Comparison of ENCODE assay signal across 9 mouse cellular contexts in the genomic region with DNA sequence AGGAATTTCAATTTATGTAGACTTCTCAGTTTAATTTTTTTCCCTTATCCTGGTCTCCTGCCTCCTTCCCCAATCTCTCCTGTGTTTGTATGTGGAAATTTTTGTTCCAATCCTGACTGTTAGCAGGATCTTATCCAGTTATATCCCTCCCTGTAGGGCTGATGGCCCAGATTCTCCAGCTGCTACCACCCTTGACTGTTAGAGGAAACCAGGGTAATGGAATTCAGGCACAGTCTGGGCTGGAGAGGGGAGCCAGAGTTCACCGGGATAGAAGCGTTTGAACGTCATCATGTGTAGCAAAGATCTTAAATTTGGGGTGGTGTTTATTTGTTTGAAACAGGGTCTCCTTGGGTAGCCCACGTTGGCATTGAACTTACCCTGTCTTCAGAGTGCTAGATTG. TPM values are rescaled to one million over a fixed set of nuclear protein-coding genes. Genes with fewer than 3 reads are reported as not detected.
DNase-seq lines count a peak whose midpoint lies in the region; ATAC-seq and TF ChIP-seq lines count a peak whose summit lies in the region.
"Had no signal": no experiment of that assay in that cellular context is flagged by ENCODE, and none has a peak within 500 bp of the region (broad histone marks: within the 10 kb centered on the region; RNA-seq: fewer than 3 reads in every experiment).

No protein-coding gene starts in this region.

- intact Hi-C loops in heart, postnatal 10 days (cut with DNase I) = no loop called here

- H3K27me3 ChIP-seq in hindbrain, embryonic 13.5 days = no peaks in the 10 kb centered on the region
- no peaks in the 10 kb centered on the region for H3K27me3 ChIP-seq in hindbrain, embryonic 14.5 days (ENCODE audit: control insufficient read depth, insufficient read depth, low read length)
- H3K27me3 ChIP-seq in midbrain, postnatal 0 days (ENCODE audit: insufficient read depth, low read length) = no peaks in the 10 kb centered on the region
- H3K27me3 ChIP-seq in midbrain, embryonic 13.5 days = no peaks in the 10 kb centered on the region
- H3K27me3 ChIP-seq in stomach, postnatal 0 days (ENCODE audit: control insufficient read depth, insufficient read depth, low read length) = no peaks in the 10 kb centered on the region

- H3K9ac ChIP-seq in hindbrain, embryonic 13.5 days = no peak overlapping the region
- no peak overlapping the region for H3K9ac ChIP-seq in hindbrain, embryonic 14.5 days
- H3K9ac ChIP-seq in midbrain, postnatal 0 days (replicated peaks; ENCODE audit: low read length, poor library complexity, severe bottlenecking) = no peak overlapping the region
- no peak overlapping the region for H3K9ac ChIP-seq in midbrain, embryonic 13.5 days (replicated peaks)
- H3K9ac ChIP-seq in stomach, postnatal 0 days (ENCODE audit: low read length) = no peak overlapping the region

- no peaks in the 10 kb centered on the region for H3K9me3 ChIP-seq in hindbrain, embryonic 13.5 days
- no peaks in the 10 kb centered on the region for H3K9me3 ChIP-seq in hindbrain, embryonic 14.5 days (ENCODE audit: control insufficient read depth, low read length)
- no peaks in the 10 kb centered on the region for H3K9me3 ChIP-seq in midbrain, postnatal 0 days (ENCODE audit: low read length)
- H3K9me3 ChIP-seq in midbrain, embryonic 13.5 days = no peaks in the 10 kb centered on the region
- H3K9me3 ChIP-seq in stomach, postnatal 0 days (ENCODE audit: control insufficient read depth, low read length) = no peaks in the 10 kb centered on the region

- H3K4me2 ChIP-seq in hindbrain, embryonic 13.5 days = no peak overlapping the region
- no peak overlapping the region for H3K4me2 ChIP-seq in hindbrain, embryonic 14.5 days (replicated peaks)
- H3K4me2 ChIP-seq in midbrain, postnatal 0 days (ENCODE audit: low read depth, low read length, poor library complexity, severe bottlenecking) = no peak overlapping the region
- no peak overlapping the region for H3K4me2 ChIP-seq in midbrain, embryonic 13.5 days (replicated peaks)
- peak overlapping the region; percentile 64; the same call in 1 of the 2 replicates for H3K4me2 ChIP-seq in stomach, postnatal 0 days (replicated peaks; ENCODE audit: low read depth)

- H3K4me3 ChIP-seq in hindbrain, embryonic 13.5 days = no peak overlapping the region
- H3K4me3 ChIP-seq in hindbrain, embryonic 14.5 days (replicated peaks; ENCODE audit: low read length) = no peak overlapping the region
- H3K4me3 ChIP-seq in midbrain, postnatal 0 days (ENCODE audit: low read depth, low read length) = no peak overlapping the region
- no peak overlapping the region for H3K4me3 ChIP-seq in midbrain, embryonic 13.5 days (replicated peaks)
- H3K4me3 ChIP-seq in stomach, postnatal 0 days (ENCODE audit: low read depth, low read length) = no peak overlapping the region

- no peak for DNase-seq in hindbrain, embryonic 14.5 days (ENCODE audit: low spot score)
- peak; percentile 8 for DNase-seq in midbrain, postnatal 0 days (ENCODE audit: low spot score)
- DNase-seq in heart, postnatal 10 days = peak; percentile 37 to 48
- no peak for DNase-seq in stomach, postnatal 0 days (ENCODE audit: low spot score)
- no peak for DNase-seq in ovary, postnatal 36 days (ENCODE audit: low spot score)
- DNase-seq in urinary bladder, postnatal 10 days (ENCODE audit: low spot score) = no peak

- WGBS in hindbrain, embryonic 13.5 days = 82% methylated on average over 4 of the region's 4 CpGs
- WGBS in hindbrain, embryonic 14.5 days = 77% methylated on average over 4 of the region's 4 CpGs
- WGBS in midbrain, postnatal 0 days = 84% methylated on average over 4 of the region's 4 CpGs
- 87% methylated on average over 4 of the region's 4 CpGs for WGBS in midbrain, embryonic 13.5 days
- WGBS in stomach, postnatal 0 days = 37% methylated on average over 4 of the region's 4 CpGs

- no peak for ATAC-seq in hindbrain, embryonic 13.5 days (ENCODE audit: low FRiP score)
- no peak for ATAC-seq in hindbrain, embryonic 14.5 days (ENCODE audit: low FRiP score)
- ATAC-seq in midbrain, postnatal 0 days (ENCODE audit: low FRiP score) = no peak
- ATAC-seq in midbrain, embryonic 13.5 days = no peak
- ATAC-seq in stomach, postnatal 0 days (ENCODE audit: low FRiP score, low TSS enrichment) = no peak

- H3K4me1 ChIP-seq in hindbrain, embryonic 13.5 days (replicated peaks) = peaks cover 53% of the 10 kb centered on the region
- H3K4me1 ChIP-seq in hindbrain, embryonic 14.5 days (replicated peaks; ENCODE audit: control insufficient read depth, insufficient read depth, low read length) = peaks cover 29% of the 10 kb centered on the region
- H3K4me1 ChIP-seq in midbrain, postnatal 0 days (ENCODE audit: insufficient read depth, low read length) = peaks cover 18% of the 10 kb centered on the region
- H3K4me1 ChIP-seq in midbrain, embryonic 13.5 days (replicated peaks) = peaks cover 45% of the 10 kb centered on the region
- peaks cover 9% of the 10 kb centered on the region for H3K4me1 ChIP-seq in stomach, postnatal 0 days (replicated peaks; ENCODE audit: control insufficient read depth, insufficient read depth)

- TF ChIP-seq EP300 in stomach, postnatal 0 days (optimal IDR thresholded peaks at IDR 0.05) = no peak

- peaks cover 35% of the 10 kb centered on the region for H3K36me3 ChIP-seq in hindbrain, embryonic 13.5 days
- H3K36me3 ChIP-seq in hindbrain, embryonic 14.5 days (replicated peaks; ENCODE audit: control insufficient read depth, insufficient read depth) = peaks cover 32% of the 10 kb centered on the region
- peaks cover 25% of the 10 kb centered on the region for H3K36me3 ChIP-seq in midbrain, postnatal 0 days (ENCODE audit: insufficient read depth, low read length)
- H3K36me3 ChIP-seq in midbrain, embryonic 13.5 days = peaks cover 35% of the 10 kb centered on the region
- H3K36me3 ChIP-seq in stomach, postnatal 0 days (ENCODE audit: control insufficient read depth, insufficient read depth, low read length) = peaks cover 20% of the 10 kb centered on the region

- H3K27ac ChIP-seq in hindbrain, embryonic 13.5 days = 0 out of 2 replicates have a peak overlapping the region, but pooled peaks have one; percentile 30
- no peak overlapping the region for H3K27ac ChIP-seq in hindbrain, embryonic 14.5 days
- H3K27ac ChIP-seq in midbrain, postnatal 0 days (ENCODE audit: low read depth, low read length) = no peak overlapping the region
- H3K27ac ChIP-seq in midbrain, embryonic 13.5 days = no peak overlapping the region
- H3K27ac ChIP-seq in stomach, postnatal 0 days (replicated peaks) = peak overlapping the region; percentile 65

- TF ChIP-seq CTCF in midbrain, postnatal 0 days (IDR thresholded peaks at IDR 0.05) = no peak
- no peak for TF ChIP-seq CTCF in stomach, postnatal 0 days (IDR thresholded peaks at IDR 0.05; ENCODE audit: low read depth)

RNA-seq across cellular contexts. Expression of a gene that starts 12.3 kb away (rescaled TPM):
- polyA plus RNA-seq in hindbrain, embryonic 13.5 days (2015; fragmentation: Nextera tagmentation; extraction: Ambion mirVana) = 392 and 415 TPM in 2 replicates
- 313 and 339 TPM in 2 replicates for polyA plus RNA-seq in hindbrain, embryonic 14.5 days (2014; fragmentation: Nextera tagmentation; extraction: Ambion mirVana)
- 182 and 224 TPM in 2 replicates for total RNA-seq in midbrain, postnatal 0 days (2014; rRNA removed)
- polyA plus RNA-seq in midbrain, postnatal 0 days (2015; fragmentation: Nextera tagmentation; extraction: Ambion mirVana) = 314 and 331 TPM in 2 replicates
- 396 and 421 TPM in 2 replicates for polyA plus RNA-seq in midbrain, embryonic 13.5 days (2015; fragmentation: Nextera tagmentation; extraction: Ambion mirVana)
- total RNA-seq in heart, postnatal 10 days (2021) = 100 to 1,000 TPM; 103 to 108 TPM
- 327 TPM in 2 replicates for polyA plus RNA-seq in stomach, postnatal 0 days (2015; fragmentation: Nextera tagmentation; extraction: Ambion mirVana)

RNA-seq across cellular contexts. Expression of a gene that starts 19.1 kb away (rescaled TPM):
- 0.31 and 0.44 TPM in 2 replicates for polyA plus RNA-seq in hindbrain, embryonic 13.5 days (2015; fragmentation: Nextera tagmentation; extraction: Ambion mirVana)
- polyA plus RNA-seq in hindbrain, embryonic 14.5 days (2014; fragmentation: Nextera tagmentation; extraction: Ambion mirVana) = 0.35 and 0.51 TPM in 2 replicates
- 0.24 and 0.55 TPM in 2 replicates for total RNA-seq in midbrain, postnatal 0 days (2014; rRNA removed)
- polyA plus RNA-seq in midbrain, postnatal 0 days (2015; fragmentation: Nextera tagmentation; extraction: Ambion mirVana) = 0.17 and 0.22 TPM in 2 replicates
- 0.34 and 0.45 TPM in 2 replicates for polyA plus RNA-seq in midbrain, embryonic 13.5 days (2015; fragmentation: Nextera tagmentation; extraction: Ambion mirVana)
- under 1 TPM; 0.10 to 0.12 TPM for total RNA-seq in heart, postnatal 10 days (2021)
- polyA plus RNA-seq in stomach, postnatal 0 days (2015; fragmentation: Nextera tagmentation; extraction: Ambion mirVana) = 0.05 and 0.06 TPM in 2 replicates
- total RNA-seq: megakaryocyte-erythroid progenitor cell, adult 5-6 weeks had no signal

RNA-seq across cellular contexts. Expression of a gene that starts 32.4 kb away (rescaled TPM):
- polyA plus RNA-seq in hindbrain, embryonic 13.5 days (2015; fragmentation: Nextera tagmentation; extraction: Ambion mirVana) = 157 TPM in 2 replicates
- 140 and 148 TPM in 2 replicates for polyA plus RNA-seq in hindbrain, embryonic 14.5 days (2014; fragmentation: Nextera tagmentation; extraction: Ambion mirVana)
- 108 and 112 TPM in 2 replicates for total RNA-seq in midbrain, postnatal 0 days (2014; rRNA removed)
- polyA plus RNA-seq in midbrain, postnatal 0 days (2015; fragmentation: Nextera tagmentation; extraction: Ambion mirVana) = 93.2 and 133 TPM in 2 replicates
- 169 and 170 TPM in 2 replicates for polyA plus RNA-seq in midbrain, embryonic 13.5 days (2015; fragmentation: Nextera tagmentation; extraction: Ambion mirVana)
- total RNA-seq in heart, postnatal 10 days (2021) = 100 to 1,000 TPM; 143 to 150 TPM
- polyA plus RNA-seq in stomach, postnatal 0 days (2015; fragmentation: Nextera tagmentation; extraction: Ambion mirVana) = 75.2 and 80.4 TPM in 2 replicates

RNA-seq across cellular contexts. Expression of a gene that starts 33.4 kb away (rescaled TPM):
- 225 and 227 TPM in 2 replicates for polyA plus RNA-seq in hindbrain, embryonic 13.5 days (2015; fragmentation: Nextera tagmentation; extraction: Ambion mirVana)
- polyA plus RNA-seq in hindbrain, embryonic 14.5 days (2014; fragmentation: Nextera tagmentation; extraction: Ambion mirVana) = 200 and 225 TPM in 2 replicates
- total RNA-seq in midbrain, postnatal 0 days (2014; rRNA removed) = 101 and 111 TPM in 2 replicates
- polyA plus RNA-seq in midbrain, postnatal 0 days (2015; fragmentation: Nextera tagmentation; extraction: Ambion mirVana) = 230 and 246 TPM in 2 replicates
- 241 and 251 TPM in 2 replicates for polyA plus RNA-seq in midbrain, embryonic 13.5 days (2015; fragmentation: Nextera tagmentation; extraction: Ambion mirVana)
- 10 to 100 TPM; 56.2 to 63.2 TPM for total RNA-seq in heart, postnatal 10 days (2021)
- 109 and 115 TPM in 2 replicates for polyA plus RNA-seq in stomach, postnatal 0 days (2015; fragmentation: Nextera tagmentation; extraction: Ambion mirVana)

Comparison
In these comparisons a context has a peak if more than half of its experiments do, and no peak if none do; other contexts are left out.
1. H3K27ac ChIP-seq: peak in hindbrain, embryonic 13.5 days (single experiment) and stomach, postnatal 0 days (single experiment); none in hindbrain, embryonic 14.5 days (single experiment), midbrain, postnatal 0 days (single experiment) and midbrain, embryonic 13.5 days (single experiment).
2. DNase-seq: peak in midbrain, postnatal 0 days (single experiment) and heart, postnatal 10 days (2 of 2); none in hindbrain, embryonic 14.5 days (single experiment), stomach, postnatal 0 days (single experiment), ovary, postnatal 36 days (single experiment) and urinary bladder, postnatal 10 days (single experiment).